Mouse (Mus musculus): ENCODE measurements around the gene Ntf5.

DNA sequence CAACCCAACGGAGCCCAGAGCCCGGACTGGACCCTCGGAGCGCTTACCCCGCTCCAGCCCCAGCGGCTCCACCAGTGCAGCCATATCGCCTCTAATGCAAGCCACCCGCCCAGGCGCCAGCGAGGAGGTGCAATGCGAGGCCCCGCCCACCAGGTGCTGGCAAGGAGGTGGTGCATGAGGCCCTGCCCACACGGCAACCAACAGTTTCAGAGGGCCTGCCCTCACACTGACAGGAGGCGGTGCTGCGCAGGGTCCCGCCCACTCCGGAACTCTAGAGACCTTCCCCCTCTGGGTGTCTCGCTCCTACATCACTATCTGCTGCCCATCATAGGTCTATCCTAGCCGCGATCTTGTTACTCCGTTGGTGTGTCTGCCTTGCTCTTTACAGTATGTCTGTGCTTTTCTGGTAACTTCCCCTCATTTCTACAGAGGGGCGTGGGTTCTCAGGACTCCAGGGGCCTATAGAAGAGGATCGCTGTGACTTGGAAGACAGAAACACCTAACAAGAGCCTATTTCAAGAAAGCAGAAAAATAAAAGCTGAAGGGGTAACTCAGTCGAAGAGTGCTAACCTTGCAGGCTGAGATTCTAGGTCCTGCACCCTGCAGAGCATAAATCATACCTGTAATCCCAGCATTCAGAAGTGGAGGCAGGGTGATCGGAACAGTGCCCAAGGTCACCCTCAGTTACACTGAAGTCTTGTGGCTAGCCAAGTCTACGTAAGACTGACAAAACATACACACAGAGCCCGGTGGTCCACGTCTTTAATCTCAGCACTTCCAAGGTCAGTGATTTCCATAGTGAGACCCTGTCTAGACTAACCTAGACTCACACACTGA is 42.8 kb upstream of the Ntf5 start, which contains the start of gene Lin7b:
- no peak for TF ChIP-seq E2F4 (IDR thresholded peaks at IDR 0.05; ENCODE audit: insufficient replicate concordance, low read depth, low read length)
- TF ChIP-seq USF1 (IDR thresholded peaks at IDR 0.05; ENCODE audit: low read depth, low read length) = no peak
- TF ChIP-seq ZC3H11A (IDR thresholded peaks at IDR 0.05; ENCODE audit: low read depth, low read length) = no peak
- TF ChIP-seq MAX (IDR thresholded peaks at IDR 0.05; ENCODE audit: low read length) = no peak
- no peak for TF ChIP-seq SMC3 (IDR thresholded peaks at IDR 0.05; ENCODE audit: low read depth, low read length)
- no peak for TF ChIP-seq MAZ (IDR thresholded peaks at IDR 0.05; ENCODE audit: low read depth, low read length)
- no peak for TF ChIP-seq ZKSCAN1 (IDR thresholded peaks at IDR 0.05; ENCODE audit: borderline replicate concordance, low read depth, low read length)

All from CH12.LX (cell line).